Mouse (Mus musculus): Measurements from ENCODE around the gene Gm11937.
"Not testable (repeated sequence)": the region's sequence is repeated elsewhere in the genome, so short reads cannot be mapped to it uniquely, and the experiment has no call there.

The Gm11937 gene

DNA sequence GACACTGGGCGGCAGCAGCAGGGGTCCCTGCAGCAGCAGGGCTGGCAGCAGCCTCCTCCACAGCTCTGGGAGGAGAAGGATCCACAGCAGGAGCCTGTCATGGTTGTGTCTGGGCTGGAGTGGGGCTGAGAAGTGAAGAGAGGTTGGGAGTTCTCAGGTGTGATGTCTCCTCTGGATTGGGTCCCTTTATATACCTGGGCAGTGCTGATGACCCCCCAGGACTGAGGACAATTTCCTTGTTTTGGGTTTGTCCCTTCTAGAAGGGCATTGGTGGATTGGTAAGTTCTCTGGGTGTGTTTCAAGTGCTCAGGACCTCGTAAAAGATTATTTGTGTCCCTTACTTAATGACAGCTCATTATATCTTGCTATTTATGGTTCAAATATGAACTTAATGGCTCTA lies at the start of gene Gm11937:
Gene Gm11937, minus strand, starts transcription at position 101 of the 400 bp plus-strand sequence.
- not testable (repeated sequence) for DNase-seq (ENCODE audit: low read depth, low spot score)

- no peak for DNase-seq (ENCODE audit: low read depth, low spot score)
These were observed 49.3 kb upstream of the Gm11937 start for GRCm38 (mm10) chr11:99659256-99659655.

GRCm38 (mm10) chr11:99658467-99659010 lies 48.5 kb upstream of the Gm11937 start, which contains the start of gene Gm11563:
TSS of gene Gm11563 (minus strand) at chr11:99658960.
- not testable (repeated sequence) for DNase-seq (ENCODE audit: low read depth, low spot score)

DNA sequence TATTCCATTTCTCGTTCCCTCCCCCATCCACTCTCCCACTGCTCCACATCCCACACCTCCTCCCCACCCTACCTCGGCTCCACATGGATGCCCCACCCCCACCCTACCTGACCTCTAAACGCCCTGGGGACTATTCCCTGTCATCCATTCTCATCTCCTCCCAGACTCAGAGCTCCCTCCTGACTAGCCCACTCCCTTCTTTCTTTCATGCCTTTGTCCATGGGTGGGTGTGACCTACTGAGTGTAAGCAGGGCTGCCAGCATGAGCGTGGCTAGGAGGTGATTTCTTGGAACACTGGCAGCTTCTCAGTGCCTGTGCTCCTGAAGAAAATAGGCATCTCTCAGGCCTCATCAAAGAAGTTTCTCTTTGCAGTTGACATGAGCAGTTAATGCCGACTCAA lies 47.1 kb upstream of the Gm11937 start:
- no peak for DNase-seq (ENCODE audit: low read depth, low spot score)

DNA sequence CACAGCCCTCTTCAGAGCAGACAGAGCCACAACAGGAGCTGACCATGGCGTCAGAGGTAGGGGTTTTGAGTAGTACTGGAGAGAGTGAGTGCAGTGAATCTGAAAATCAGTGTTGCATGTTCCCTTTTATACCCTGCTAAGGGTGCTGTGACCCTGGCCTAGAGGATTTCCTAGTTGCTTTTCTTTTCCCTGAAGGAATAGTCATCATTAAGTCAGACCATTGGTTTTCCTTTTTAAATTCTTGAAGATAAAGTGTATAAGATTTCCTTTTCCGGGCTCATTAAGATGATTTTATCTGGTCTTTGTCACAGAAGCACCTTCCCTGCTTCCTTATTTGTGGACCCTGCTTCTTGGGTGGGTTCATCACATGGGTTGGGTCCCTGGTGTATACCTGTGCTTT lies 40.1 kb upstream of the Gm11937 start, which contains the start of gene Gm11555:
Gene Gm11555, minus strand, starts transcription at position 101 of the 400 bp plus-strand sequence.
- DNase-seq (ENCODE audit: low read depth, low spot score) = no peak

DNA sequence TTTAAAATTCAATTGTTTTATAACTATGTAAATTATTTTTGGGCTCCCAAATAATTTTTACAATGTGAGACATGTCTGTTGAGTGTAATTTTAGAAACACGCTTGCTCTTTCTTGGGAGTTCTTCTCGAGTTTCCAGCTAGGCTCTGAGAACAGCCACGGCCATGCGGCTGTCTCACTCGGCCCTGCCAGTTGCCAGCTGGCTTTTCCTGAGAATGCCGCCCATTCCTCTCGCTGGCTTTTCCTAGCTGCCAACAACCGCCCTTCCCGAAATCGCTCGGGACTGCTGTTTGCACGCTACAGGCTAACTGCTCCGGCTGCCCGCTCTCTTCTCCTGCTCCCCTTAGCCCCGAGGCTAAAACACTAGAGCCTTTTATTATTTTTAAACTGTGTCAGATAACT lies 36.5 kb upstream of the Gm11937 start:
- no peak for DNase-seq (ENCODE audit: low read depth, low spot score)

- DNase-seq (ENCODE audit: low read depth, low spot score) = no peak
These were observed 34.4 kb upstream of the Gm11937 start for GRCm38 (mm10) chr11:99644351-99644750.

- DNase-seq (ENCODE audit: low read depth, low spot score) = not testable (repeated sequence)
These were observed 33.7 kb upstream of the Gm11937 start, which contains the start of gene Krtap4-7 for GRCm38 (mm10) chr11:99643635-99644139. TSS of gene Krtap4-7 (minus strand) at chr11:99644089.

DNA sequence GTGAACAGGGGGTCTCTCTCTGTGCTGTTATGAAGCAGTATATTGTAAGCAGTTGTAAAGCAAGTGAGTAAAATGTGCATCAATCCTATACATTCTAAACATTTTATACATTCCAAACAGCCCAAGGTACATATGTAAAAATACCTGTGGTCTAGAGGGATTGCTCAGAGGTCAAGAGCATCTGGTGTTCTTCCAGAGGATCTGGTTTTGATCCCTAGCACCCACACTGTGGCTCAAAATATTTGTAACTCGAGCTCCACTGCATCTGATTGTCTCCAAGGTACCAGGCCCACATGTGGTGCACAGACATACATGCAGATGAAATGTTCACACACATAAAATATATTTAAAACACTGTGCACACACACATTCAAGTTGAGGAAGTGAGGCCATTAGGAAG lies 30.9 kb upstream of the Gm11937 start:
- no peak for DNase-seq (ENCODE audit: low read depth, low spot score)

DNA sequence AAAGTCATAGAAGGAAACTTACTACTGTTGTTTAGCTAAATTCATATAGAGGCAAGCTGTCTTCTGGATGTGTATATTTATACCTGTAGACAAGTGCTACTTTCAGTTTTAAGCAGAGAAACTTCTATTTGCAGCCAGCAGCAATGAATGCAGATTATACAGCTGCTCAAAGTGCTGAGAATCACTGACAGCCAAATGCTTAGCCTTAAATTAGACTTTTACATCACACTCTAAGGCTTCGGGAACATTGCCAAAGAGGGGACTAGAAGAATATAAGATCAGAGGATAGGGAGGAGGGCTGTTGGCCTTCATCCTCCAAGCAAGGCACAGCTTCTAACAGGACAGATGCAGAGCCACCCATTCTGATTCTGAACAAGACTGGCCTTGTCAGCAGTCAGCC lies 27.1 kb upstream of the Gm11937 start:
- no peak for DNase-seq (ENCODE audit: low read depth, low spot score)

DNA sequence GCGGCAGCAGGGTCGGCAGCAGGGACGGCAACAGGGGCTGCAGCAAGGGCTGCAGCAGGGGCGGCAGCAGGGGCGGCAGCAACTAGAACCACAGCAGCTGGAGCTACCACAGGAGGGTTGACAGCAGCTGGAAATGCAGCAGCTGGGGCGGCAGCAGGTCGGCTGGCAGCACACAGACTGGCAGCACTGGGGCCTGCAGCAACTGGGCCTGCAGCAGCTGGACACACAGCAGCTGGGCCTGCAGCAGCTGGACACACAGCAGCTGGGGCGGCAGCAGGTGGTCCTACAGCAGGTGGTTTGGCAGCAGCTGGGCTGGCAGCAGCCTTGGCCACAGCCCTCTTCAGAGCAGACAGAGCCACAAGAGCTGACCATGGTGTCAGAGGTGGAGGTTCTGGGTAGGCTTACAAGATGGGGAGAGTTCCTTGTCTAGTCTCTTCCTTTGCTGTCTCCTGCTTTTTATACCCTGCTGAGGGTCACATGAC lies 24.7 kb upstream of the Gm11937 start, which contains the start of gene Krtap4-2:
Gene Krtap4-2, minus strand, starts transcription at position 432 of the 482 bp plus-strand sequence.
- DNase-seq (ENCODE audit: low read depth, low spot score) = no peak

DNA sequence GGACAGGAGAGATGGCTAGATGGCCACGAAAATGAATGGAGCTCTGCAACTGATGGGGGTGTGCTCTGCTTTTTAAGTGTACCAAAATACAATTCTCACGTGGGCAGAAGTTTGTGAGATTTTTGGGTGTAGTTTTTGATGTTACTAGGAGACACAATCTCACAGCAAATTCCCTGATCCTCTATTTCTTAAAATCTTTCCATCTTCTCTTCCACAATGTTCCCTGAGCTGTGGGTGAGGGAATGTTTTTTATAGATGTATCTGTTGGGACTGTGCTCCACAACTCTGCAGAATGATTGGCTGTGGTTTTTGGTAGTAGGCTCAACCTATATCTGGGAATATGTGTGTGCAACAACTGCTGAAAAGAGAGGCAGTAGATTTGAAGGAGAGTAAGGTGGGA lies 23.3 kb upstream of the Gm11937 start:
- DNase-seq (ENCODE audit: low read depth, low spot score) = no peak

- no peak for DNase-seq (ENCODE audit: low read depth, low spot score)
These were observed 20.9 kb upstream of the Gm11937 start for GRCm38 (mm10) chr11:99630890-99631289.

GRCm38 (mm10) chr11:99628138-99628537 lies 18.1 kb upstream of the Gm11937 start, which contains the start of gene Krtap4-1:
TSS of gene Krtap4-1 (minus strand) at chr11:99628238.
- DNase-seq (ENCODE audit: low read depth, low spot score) = no peak

GRCm38 (mm10) chr11:99620335-99620734 lies 10.3 kb upstream of the Gm11937 start, which contains the start of gene Gm11562:
TSS of gene Gm11562 (minus strand) at chr11:99620435.
- DNase-seq (ENCODE audit: low read depth, low spot score) = no peak

DNA sequence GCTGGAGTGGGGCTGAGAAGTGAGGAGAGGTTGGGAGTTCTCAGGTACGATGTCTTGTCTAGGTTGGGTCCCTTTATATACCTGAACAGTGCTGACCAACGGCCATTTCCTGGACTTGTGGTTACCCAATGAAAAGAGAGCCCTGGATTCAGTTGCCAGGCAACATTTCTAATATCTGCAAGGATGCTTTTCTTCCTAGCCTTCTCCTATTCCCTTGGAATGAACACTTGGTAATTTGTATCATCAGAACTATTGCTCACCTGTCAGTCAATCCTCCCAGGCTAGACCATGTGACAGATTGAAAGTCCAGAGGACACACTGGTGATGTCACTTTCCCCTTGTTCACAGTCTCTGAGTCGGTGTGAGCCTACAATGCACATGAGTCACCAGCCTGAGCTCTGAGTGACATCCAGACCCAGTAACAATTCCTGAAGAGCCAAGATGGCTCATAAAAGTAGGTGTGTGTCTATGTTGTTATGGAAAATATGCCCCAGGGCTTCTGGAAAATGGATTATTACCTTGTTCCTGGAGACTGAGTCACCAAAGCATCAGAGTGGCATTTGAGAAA lies 4.9 kb upstream of the Gm11937 start, which contains the start of gene Krtap2-4:
Gene Krtap2-4, minus strand, starts transcription at position 51 of the 568 bp plus-strand sequence.
- DNase-seq (ENCODE audit: low read depth, low spot score) = no peak

DNA sequence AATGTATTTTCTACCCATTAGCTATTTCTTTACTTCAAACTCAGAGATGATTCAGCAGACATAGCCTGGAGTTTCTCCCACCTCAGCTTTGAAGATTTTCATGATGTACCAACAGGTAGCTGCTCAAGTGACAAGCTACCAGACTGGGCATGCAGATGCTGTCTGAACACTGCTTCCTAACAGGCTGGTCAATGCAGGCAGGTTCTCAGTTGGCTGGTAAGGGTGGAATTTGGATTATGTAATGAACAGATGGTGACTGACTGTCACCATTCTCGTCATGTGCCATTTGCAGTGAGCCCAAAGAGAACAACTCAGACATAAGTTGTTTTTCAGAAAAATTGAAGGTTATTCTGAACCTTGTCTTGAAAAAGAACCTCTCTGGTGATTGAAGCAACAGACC lies 863 bp downstream of the Gm11937 start:
- no peak for DNase-seq (ENCODE audit: low read depth, low spot score)

- not testable (repeated sequence) for DNase-seq (ENCODE audit: low read depth, low spot score)
These were observed 6.8 kb downstream of the Gm11937 start, which contains the start of gene Gm11938 for GRCm38 (mm10) chr11:99603208-99603607. TSS of gene Gm11938 (minus strand) at chr11:99603308.

- DNase-seq (ENCODE audit: low read depth, low spot score) = not testable (repeated sequence)
These were observed 12.2 kb downstream of the Gm11937 start, which contains the start of gene Krtap9-3 for GRCm38 (mm10) chr11:99597742-99598141. TSS of gene Krtap9-3 (minus strand) at chr11:99598105.

DNA sequence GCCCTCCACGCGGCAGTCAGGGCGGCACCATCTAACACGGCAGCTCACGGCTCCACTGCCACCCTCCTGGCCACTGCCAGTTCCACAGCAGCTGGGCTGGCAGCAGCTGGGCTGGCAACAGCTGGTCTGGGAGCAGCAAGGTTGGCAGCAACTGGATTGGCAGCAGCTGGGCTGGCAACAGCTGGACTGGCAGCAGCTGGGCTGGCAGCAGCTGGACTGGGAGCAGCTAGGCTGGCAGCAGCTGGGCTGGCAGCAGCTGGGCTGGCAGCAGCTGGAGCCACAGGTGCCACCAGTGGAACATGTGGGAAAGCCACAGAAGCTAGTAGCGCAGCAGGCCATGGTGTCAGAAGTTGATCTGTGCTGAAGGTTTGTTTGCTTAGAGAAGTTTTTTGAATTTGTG lies 19.0 kb downstream of the Gm11937 start, which contains the start of gene Krtap1-3:
Gene Krtap1-3, minus strand, starts transcription at position 359 of the 400 bp plus-strand sequence.
- no peak for DNase-seq (ENCODE audit: low read depth, low spot score)

DNA sequence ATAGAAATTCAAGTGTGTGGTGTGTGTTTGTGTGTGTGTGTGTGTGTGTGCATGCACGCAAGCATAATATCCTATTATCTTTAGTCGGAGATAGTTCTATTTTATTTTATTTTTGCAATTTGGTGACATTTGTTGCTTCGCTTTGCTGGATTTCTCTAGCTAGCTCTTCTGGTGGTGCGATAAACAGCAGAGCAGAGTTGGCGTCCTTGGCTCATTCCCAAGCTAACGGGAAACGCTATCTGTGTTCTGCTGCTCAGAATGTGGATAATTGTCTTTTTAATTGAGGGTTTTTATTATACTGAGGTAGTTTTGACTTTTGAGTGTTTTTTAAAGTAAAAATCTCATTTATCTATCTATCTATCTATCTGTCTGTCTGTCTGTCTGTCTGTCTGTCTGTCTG lies 24.9 kb downstream of the Gm11937 start:
- DNase-seq (ENCODE audit: low read depth, low spot score) = no peak

DNA sequence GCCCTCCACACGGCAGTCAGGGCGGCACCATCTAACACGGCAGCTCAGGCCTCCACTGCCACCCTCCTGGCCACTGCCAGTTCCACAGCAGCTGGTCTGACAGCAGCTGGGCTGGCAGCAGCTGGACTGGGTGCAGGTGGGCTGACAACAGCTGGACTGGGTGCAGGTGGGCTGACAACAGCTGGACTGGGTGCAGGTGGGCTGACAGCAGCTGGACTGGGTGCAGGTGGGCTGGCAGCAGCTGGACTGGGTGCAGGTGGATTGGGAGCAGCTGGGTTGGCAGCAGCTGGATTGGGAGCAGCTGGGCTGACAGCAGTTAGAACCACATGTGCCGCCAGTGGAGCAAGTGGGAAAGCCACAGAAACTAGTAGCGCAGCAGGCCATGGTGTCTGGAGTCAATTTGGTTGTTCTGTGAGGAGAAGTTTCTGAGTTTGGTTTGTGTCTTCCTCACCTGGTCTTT lies 26.7 kb downstream of the Gm11937 start, which contains the start of gene Krtap1-4:
Gene Krtap1-4, minus strand, starts transcription at position 410 of the 460 bp plus-strand sequence.
- no peak for DNase-seq (ENCODE audit: low read depth, low spot score)
